Mouse (Mus musculus) kidney, embryonic 15.5 days (tissue): ENCODE data around the gene Bdkrb1. TPM values are rescaled to one million over a fixed set of nuclear protein-coding genes. Genes with fewer than 3 reads are reported as not detected.

ENCODE experiments used
- ATAC-seq: fragments of 200-750 bp; cut with Nextera tagmentation; replicated peaks from 2 replicates; pipeline ENCODE4 v1.8.0; 2017; ENCODE audit warnings: moderate TSS enrichment; ENCODE audit not compliant: low FRiP score
- H3K27ac ChIP-seq: fragments of 300-500 bp; sonication (generic); 2 replicates; pipeline ENCODE4 v1.5.1; 2015; ENCODE audit warnings: mild to moderate bottlenecking, inconsistent platforms
- H3K27me3 ChIP-seq: fragments of 300-500 bp; sonication (generic); 2 replicates; pipeline ENCODE4 v1.6.1; 2015; ENCODE audit warnings: inconsistent platforms
- H3K36me3 ChIP-seq: fragments of 300-500 bp; sonication (generic); 2 replicates; pipeline ENCODE4 v1.6.1; 2015; ENCODE audit warnings: inconsistent platforms
- H3K4me1 ChIP-seq: fragments of 300-500 bp; sonication (generic); 2 replicates; pipeline ENCODE4 v1.6.1; 2015; ENCODE audit warnings: inconsistent platforms
- H3K4me2 ChIP-seq: fragments of 300-500 bp; sonication (generic); 2 replicates; pipeline ENCODE4 v1.6.1; 2015; ENCODE audit warnings: moderate library complexity, mild to moderate bottlenecking, inconsistent platforms
- H3K4me3 ChIP-seq: fragments of 300-500 bp; sonication (generic); replicated peaks from 2 replicates; pipeline ENCODE4 v1.5.1; 2015; ENCODE audit warnings: mild to moderate bottlenecking, inconsistent platforms
- H3K9ac ChIP-seq: fragments of 300-500 bp; sonication (generic); 2 replicates; pipeline ENCODE4 v1.6.1; 2015; ENCODE audit warnings: mild to moderate bottlenecking, inconsistent platforms
- H3K9me3 ChIP-seq: fragments of 300-500 bp; sonication (generic); replicated peaks from 2 replicates; pipeline ENCODE4 v1.6.1; 2016; ENCODE audit warnings: inconsistent platforms
- WGBS: fragments of 180-500 bp; shearing (Covaris S2); methylation state at CpG from one replicate; pipeline ENCODE4 v1.1.7; 2015; ENCODE audit warnings: mixed read lengths; 5-methylcytosine and 5-hydroxymethylcytosine counted together
- polyA plus RNA-seq: library from polyadenylated mRNA; unstranded; fragments of >200 nt; fragmentation: Nextera tagmentation; extraction: Ambion mirVana; gene quantifications from 2 replicates; pipeline ENCODE4 v1.2.1, GENCODE M21; 2015

The Bdkrb1 gene
- polyA plus RNA-seq, 1 experiment from 2014 or later, result 0.12 TPM

DNA sequence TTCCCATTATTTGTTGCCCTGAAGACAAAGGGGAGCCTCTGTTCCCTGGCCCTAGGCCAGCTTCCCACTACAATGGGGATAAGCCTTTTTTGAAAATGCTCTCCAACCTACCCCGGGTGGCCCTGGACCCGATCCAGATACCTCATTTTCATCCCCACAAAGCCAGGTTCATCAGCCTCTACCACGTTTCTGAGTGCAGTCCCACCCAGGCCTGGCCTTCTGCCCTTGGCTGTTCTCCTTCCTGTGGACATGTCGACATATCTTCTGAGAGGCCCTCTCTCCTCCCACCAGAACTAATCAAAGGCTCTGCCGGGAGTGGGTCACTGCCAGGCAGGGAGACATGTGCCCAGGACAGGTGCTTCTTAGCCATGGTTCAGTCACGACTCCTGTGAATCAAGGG, 1.3 kb upstream of the Bdkrb1 start:
- Histone ChIP-seq H3K27ac (no peak overlapping the region), H3K9ac (no peak overlapping the region), H3K4me3 (no peak overlapping the region), H3K4me2 (no peak overlapping the region), H3K27me3 (no peaks in the 10 kb centered on the region), H3K36me3 (no peaks in the 10 kb centered on the region), H3K4me1 (peaks cover 15% of the 10 kb centered on the region), H3K9me3 (no peaks in the 10 kb centered on the region)
- no peak for ATAC-seq
- 72% methylated on average over 6 of the region's 6 CpGs for WGBS

DNA sequence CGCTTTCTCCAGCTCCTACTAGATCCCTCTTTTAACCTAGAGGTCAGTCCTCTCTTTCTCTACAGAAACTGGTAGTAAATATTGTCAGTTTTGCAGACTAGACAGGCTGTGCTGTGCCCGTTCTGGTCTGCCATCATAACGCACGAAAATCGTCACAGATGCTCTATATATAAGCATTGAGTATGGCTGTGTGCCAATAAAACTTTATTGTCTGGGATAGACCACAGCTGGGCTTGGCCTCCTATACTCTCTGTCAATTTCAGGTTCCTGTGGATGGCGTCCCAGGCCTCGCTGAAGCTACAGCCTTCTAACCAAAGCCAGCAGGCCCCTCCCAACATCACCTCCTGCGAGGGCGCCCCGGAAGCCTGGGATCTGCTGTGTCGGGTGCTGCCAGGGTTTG, 1.0 kb downstream of the Bdkrb1 start:
- no peak overlapping the region for H3K27ac ChIP-seq
- no peak overlapping the region for H3K4me2 ChIP-seq
- no peaks in the 10 kb centered on the region for H3K27me3 ChIP-seq
- no peaks in the 10 kb centered on the region for H3K9me3 ChIP-seq
- 81% methylated on average over 11 of the region's 11 CpGs for WGBS
- no peak for ATAC-seq
- no peaks in the 10 kb centered on the region for H3K36me3 ChIP-seq
- H3K4me3 ChIP-seq, result no peak overlapping the region
- H3K4me1 ChIP-seq, result 0 out of 2 replicates have a peak, but pooled peaks cover 3% of the 10 kb centered on the region
- no peak overlapping the region for H3K9ac ChIP-seq

DNA sequence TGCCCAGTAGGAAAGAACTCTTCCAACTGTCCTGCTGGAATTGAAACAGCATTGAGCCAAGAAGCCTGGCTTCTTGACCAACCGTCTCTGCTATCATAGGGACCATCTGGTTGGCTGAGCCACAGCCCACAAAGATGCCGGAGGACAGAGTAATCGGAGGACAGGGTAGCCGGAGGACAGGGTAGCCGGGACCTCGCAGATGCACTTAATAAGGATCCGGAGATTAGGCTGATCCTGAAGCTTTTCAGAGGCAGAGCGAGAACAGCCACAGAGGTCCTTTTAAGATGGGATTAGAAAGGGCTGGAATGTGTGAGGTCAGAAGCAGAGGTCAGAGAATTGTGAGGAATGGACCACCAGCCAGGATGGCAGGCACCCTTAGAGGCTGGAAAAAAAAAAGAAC, 2.3 kb downstream of the Bdkrb1 start:
- Histone ChIP-seq H3K36me3 (no peaks in the 10 kb centered on the region), H3K27ac (no peak overlapping the region), H3K4me1 (0 out of 2 replicates have a peak, but pooled peaks cover 3% of the 10 kb centered on the region), H3K4me2 (no peak overlapping the region), H3K9me3 (no peaks in the 10 kb centered on the region), H3K27me3 (no peaks in the 10 kb centered on the region), H3K4me3 (no peak overlapping the region), H3K9ac (no peak overlapping the region)
- ATAC-seq, result no peak
- 54% methylated on average over 8 of the region's 8 CpGs for WGBS

DNA sequence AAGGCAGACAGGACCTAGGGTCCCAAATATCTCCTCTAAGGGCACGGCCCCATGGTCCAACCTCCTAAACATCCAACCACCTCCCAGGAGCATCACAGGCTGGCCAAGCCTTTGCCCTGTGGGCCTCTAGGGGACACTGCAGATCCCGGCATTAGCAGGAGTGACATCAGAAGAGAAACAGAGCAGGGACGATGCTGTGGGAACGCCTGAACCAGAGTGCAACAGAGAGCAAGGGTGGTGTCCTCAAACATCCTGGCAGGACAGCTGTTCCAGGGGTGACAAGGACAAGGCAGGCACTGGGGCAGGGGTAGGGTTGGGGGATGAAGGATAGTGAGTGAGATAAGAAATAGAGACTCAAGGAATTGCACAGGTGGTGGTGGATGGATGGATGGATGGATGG, 4.0 kb downstream of the Bdkrb1 start:
- 0 out of 2 replicates have a peak, but pooled peaks cover 3% of the 10 kb centered on the region for H3K4me1 ChIP-seq
- H3K9ac ChIP-seq, result no peak overlapping the region
- no peaks in the 10 kb centered on the region for H3K27me3 ChIP-seq
- H3K36me3 ChIP-seq, result no peaks in the 10 kb centered on the region
- 76% methylated on average over 4 of the region's 4 CpGs for WGBS
- no peak overlapping the region for H3K4me3 ChIP-seq
- no peak overlapping the region for H3K27ac ChIP-seq
- no peak for ATAC-seq
- no peaks in the 10 kb centered on the region for H3K9me3 ChIP-seq
- H3K4me2 ChIP-seq, result no peak overlapping the region

DNA sequence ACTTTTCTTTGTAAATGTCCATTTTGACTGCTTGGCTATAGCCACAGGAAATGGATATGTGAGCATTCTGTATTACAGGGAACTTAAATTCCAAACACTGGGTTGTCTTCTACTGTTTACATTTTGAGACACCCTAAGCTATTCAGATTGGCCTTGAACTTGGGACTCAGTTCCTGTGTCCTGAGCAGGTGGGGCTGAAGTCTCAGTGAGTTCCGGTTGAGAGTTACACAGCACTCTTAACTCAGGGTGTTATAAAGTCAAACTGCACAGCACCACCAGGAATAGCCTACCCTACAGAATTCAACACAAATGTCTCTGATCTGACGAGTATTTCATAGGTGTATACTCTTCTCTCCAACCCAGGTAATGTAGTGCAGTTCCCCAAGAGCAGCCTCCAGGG, 8.2 kb downstream of the Bdkrb1 start:
- Histone ChIP-seq H3K4me2 (no peak overlapping the region), H3K4me3 (no peak overlapping the region), H3K36me3 (peaks cover 13% of the 10 kb centered on the region), H3K9ac (no peak overlapping the region), H3K4me1 (no peaks in the 10 kb centered on the region), H3K27ac (no peak overlapping the region), H3K9me3 (no peaks in the 10 kb centered on the region), H3K27me3 (no peaks in the 10 kb centered on the region)
- no peak for ATAC-seq
- 92% methylated on average over 2 of the region's 2 CpGs for WGBS

DNA sequence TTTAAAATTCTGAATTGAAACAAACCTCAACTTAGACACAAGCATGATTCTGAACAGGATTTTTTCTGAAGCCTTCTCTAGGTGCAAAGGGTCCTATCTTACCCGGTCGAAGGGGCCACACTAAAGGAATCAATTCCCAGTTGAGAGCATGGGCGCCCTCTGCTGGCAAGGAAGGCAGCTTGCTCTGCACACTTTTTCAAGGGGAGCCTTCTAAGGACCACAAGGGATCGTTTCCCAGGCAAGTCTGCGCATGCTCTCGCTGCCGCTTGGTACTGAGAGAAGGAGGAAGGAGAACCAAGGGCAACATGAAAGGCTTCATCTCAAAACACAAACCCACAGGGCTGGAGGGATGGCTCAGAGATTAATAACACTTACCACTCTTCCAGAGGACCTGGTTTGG, 8.9 kb downstream of the Bdkrb1 start:
- peak; percentile 59; the same call in 1 of the 2 replicates for ATAC-seq
- Histone ChIP-seq H3K4me1 (no peaks in the 10 kb centered on the region), H3K4me3 (no peak overlapping the region), H3K9ac (no peak overlapping the region), H3K27me3 (no peaks in the 10 kb centered on the region), H3K9me3 (no peaks in the 10 kb centered on the region), H3K27ac (no peak overlapping the region), H3K36me3 (peaks cover 20% of the 10 kb centered on the region), H3K4me2 (no peak overlapping the region)
- WGBS, result 17% methylated on average over 7 of the region's 7 CpGs

DNA sequence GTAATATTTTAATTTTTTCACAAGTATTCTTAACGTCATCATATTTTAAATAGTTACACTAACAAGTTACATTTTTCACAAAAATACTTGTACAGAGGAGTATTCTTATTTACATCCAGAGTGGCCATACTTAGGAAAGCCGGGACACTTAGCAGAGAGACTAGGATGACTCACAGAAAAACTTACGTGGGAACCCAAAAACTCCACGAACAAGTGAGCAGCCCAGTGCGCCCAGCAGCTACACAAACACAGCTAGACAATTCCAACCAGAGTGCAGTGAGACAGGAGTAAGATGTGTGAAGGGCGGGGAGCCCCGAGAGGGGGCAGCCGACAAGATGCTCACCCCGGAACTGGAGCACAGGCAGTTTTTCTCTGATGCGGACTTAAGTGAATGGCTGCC, 10.7 kb downstream of the Bdkrb1 start:
- WGBS, result 90% methylated on average over 10 of the region's 10 CpGs
- no peak overlapping the region for H3K9ac ChIP-seq
- no peak for ATAC-seq
- no peak overlapping the region for H3K4me3 ChIP-seq
- H3K4me1 ChIP-seq, result no peaks in the 10 kb centered on the region
- H3K27ac ChIP-seq, result no peak overlapping the region
- H3K4me2 ChIP-seq, result no peak overlapping the region
- no peaks in the 10 kb centered on the region for H3K27me3 ChIP-seq
- peaks cover 38% of the 10 kb centered on the region for H3K36me3 ChIP-seq
- H3K9me3 ChIP-seq, result no peaks in the 10 kb centered on the region

DNA sequence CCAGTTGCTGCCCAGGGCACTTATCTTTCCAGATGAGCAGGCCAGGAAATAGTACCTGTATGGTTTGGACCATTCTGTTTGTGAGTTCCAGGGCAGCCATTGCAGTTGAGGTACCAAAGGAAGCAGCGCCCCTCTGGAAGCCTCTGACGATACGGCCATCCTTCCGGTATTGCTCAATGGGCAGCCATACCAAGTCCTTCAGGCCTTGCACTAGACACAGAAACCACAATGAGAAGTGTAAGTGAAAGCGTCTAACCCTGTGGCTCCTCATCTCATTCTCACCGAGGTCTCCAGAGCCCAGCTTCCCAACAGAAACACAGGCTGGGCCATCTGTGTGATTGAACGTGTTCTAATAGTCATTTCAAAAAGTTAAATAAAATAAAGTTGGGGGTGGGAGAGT, 19.2 kb downstream of the Bdkrb1 start:
- ATAC-seq, result no peak
- no peaks in the 10 kb centered on the region for H3K4me1 ChIP-seq
- H3K4me2 ChIP-seq, result no peak overlapping the region
- no peak overlapping the region for H3K4me3 ChIP-seq
- H3K36me3 ChIP-seq, result peaks cover 78% of the 10 kb centered on the region
- no peaks in the 10 kb centered on the region for H3K9me3 ChIP-seq
- H3K27ac ChIP-seq, result no peak overlapping the region
- no peaks in the 10 kb centered on the region for H3K27me3 ChIP-seq
- 94% methylated on average over 7 of the region's 7 CpGs for WGBS
- H3K9ac ChIP-seq, result no peak overlapping the region

DNA sequence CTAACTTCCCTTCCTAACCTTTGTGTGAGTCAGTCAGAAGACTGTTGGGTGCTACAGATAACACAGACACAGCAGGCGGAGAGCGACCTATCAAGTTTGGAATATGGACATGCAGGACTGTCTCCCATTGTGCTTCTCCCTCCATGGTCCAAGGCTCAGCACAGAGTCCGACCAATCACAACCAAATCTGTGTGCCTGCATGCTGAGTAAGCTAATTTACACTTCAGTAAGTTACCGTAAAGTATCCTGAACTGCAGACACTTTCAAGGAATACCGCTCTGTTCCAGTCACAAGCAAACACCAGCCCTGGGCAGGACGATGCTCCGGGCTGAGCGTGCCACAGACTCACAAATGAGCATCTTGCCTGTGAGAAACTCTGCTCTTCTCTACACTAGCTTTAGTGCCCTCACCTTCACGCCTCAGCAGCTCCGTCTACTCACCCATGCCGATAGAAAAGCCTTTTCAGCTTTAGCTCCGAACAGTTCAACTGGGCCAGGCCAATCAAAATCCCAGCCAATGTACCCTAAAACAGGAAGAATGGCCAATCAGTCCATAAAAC, 20.2 kb downstream of the Bdkrb1 start:
- no peaks in the 10 kb centered on the region for H3K27me3 ChIP-seq

DNA sequence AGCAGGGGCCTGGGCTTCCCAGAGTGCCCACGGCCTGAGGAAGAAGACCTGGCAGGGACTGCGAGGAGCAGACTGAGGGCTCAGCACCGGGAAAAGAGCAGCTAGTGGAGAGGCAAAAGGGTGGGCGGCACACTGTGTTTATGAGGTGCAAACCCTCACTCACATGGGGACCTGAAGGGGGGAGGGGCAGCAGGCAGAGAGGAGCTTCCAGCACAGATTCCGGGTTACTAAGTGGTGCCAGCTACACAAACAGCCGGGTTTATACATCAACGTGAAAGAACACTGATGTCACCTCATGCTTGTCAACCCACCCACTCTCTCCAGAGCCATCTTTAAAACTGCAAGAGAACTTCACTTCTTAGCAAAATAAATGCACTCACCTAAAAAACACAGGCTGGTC, 22.9 kb downstream of the Bdkrb1 start:
- no peak for ATAC-seq
- peaks cover 65% of the 10 kb centered on the region for H3K36me3 ChIP-seq
- no peak overlapping the region for H3K4me3 ChIP-seq
- no peaks in the 10 kb centered on the region for H3K27me3 ChIP-seq
- H3K4me2 ChIP-seq, result no peak overlapping the region
- no peaks in the 10 kb centered on the region for H3K9me3 ChIP-seq
- H3K4me1 ChIP-seq, result no peaks in the 10 kb centered on the region
- no peak overlapping the region for H3K9ac ChIP-seq
- 17% methylated on average over 7 of the region's 7 CpGs for WGBS
- H3K27ac ChIP-seq, result no peak overlapping the region

More for the DNA sequence above, 20.2 kb downstream of the Bdkrb1 start:
- Histone ChIP-seq H3K27ac (no peak overlapping the region), H3K9me3 (no peaks in the 10 kb centered on the region), H3K9ac (no peak overlapping the region), H3K4me1 (no peaks in the 10 kb centered on the region), H3K4me3 (no peak overlapping the region), H3K36me3 (peaks cover 76% of the 10 kb centered on the region), H3K4me2 (no peak overlapping the region)
- WGBS, result 56% methylated on average over 12 of the region's 12 CpGs
- peak; percentile 60 for ATAC-seq

DNA sequence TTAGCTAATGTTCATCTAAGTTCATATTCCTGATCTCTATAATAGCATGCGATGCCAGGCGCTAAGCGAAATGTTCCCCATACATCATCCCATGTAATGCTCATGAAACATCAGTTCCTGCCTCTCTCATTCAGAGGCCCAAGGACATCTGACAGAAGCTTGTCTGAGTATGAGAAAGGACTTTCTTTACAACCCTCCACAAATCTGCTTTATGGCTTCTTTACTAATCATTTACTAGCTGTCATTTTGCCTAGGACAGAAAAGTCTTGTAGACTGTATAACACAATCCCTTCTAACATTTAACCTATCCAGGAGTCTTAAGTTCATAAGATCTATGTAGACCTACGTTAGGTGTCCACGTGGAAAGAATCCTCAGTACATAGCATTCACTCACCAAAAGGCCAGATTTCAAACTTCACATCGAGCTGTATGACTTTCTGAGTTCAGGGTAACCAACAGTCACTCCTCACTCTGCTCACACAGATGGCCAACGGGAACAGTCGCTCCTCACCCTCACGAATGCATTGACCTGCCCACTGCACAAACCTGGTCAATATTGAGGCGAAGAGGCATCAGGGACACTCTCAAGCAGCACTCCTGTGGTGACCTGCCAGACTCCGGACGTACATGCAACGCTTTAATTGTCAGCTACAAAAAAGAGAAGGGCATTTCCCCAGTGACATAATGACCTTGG, 31.6 kb downstream of the Bdkrb1 start:
- Histone ChIP-seq H3K9me3 (no peaks in the 10 kb centered on the region), H3K36me3 (peaks cover 83% of the 10 kb centered on the region), H3K4me1 (no peaks in the 10 kb centered on the region), H3K4me2 (no peak overlapping the region), H3K27me3 (no peaks in the 10 kb centered on the region), H3K27ac (no peak overlapping the region), H3K9ac (no peak overlapping the region), H3K4me3 (no peak overlapping the region)
- WGBS, result 94% methylated on average over 13 of the region's 13 CpGs
- no peak for ATAC-seq

DNA sequence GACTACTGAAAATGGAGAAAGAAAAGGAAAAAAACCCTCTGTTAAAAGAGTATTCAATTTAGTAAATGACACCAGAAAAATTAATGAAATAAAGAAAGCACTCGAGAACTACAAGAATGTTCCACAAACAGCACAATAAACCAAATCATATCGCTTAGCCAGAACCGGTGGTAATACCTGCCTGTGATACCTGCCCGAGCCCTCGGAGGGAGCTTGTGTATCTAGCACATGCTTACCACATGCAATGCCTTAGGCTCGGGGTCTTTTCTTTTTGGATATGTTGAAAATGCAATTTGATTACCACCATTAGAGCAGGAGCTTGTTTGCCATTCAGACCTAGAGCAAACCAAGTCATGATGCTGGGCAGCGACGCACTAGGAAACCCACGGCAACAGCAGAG, 33.7 kb downstream of the Bdkrb1 start:
- Histone ChIP-seq H3K36me3 (peaks cover 95% of the 10 kb centered on the region), H3K4me2 (no peak overlapping the region), H3K9ac (no peak overlapping the region), H3K9me3 (no peaks in the 10 kb centered on the region), H3K4me1 (no peaks in the 10 kb centered on the region), H3K27me3 (no peaks in the 10 kb centered on the region), H3K27ac (no peak overlapping the region), H3K4me3 (no peak overlapping the region)
- ATAC-seq, result no peak
- 94% methylated on average over 9 of the region's 9 CpGs for WGBS

DNA sequence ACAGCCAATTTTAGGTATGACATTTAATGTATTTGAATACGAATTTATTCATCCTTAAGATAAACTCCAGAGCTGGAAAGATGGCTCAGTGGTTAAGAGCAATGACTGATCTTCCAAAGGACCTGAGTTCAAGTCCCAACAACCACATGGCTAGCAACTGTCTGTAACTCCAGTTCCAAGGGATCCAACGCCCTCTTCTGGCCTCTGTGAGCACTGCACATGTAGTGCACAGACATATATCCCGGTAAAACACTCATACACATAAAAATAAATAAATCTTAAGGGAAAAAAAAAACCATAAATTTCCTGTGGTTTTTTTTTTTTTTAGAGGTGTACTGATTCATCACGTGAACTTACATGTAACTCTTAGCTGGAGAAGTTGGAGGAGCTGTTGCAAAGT, 34.7 kb downstream of the Bdkrb1 start:
- Histone ChIP-seq H3K27ac (no peak overlapping the region), H3K4me2 (no peak overlapping the region), H3K36me3 (peaks cover 99% of the 10 kb centered on the region), H3K4me3 (no peak overlapping the region), H3K4me1 (no peaks in the 10 kb centered on the region), H3K27me3 (no peaks in the 10 kb centered on the region), H3K9me3 (no peaks in the 10 kb centered on the region), H3K9ac (no peak overlapping the region)
- 80% methylated on average over 4 of the region's 4 CpGs for WGBS
- no peak for ATAC-seq
